Mouse (Mus musculus): ENCODE measurements around the gene Olfr140. TPM values are rescaled to one million over a fixed set of nuclear protein-coding genes. Genes with fewer than 3 reads are reported as not detected.

The Olfr140 gene
- total RNA-seq (2021), result not detected

GRCm38 (mm10) chr2:90063494-90063893, at the start of gene Olfr140:
TSS of gene Olfr140 (minus strand) at chr2:90063594.
- DNase-seq, result no peak

- no peak for DNase-seq
These were observed 6.7 kb upstream of the Olfr140 start for GRCm38 (mm10) chr2:90070065-90070464.

- no peak for DNase-seq
These were observed 28.4 kb downstream of the Olfr140 start, which contains the start of gene Olfr1265 for GRCm38 (mm10) chr2:90035037-90035436. TSS of gene Olfr1265 (plus strand) at chr2:90035337.

DNA sequence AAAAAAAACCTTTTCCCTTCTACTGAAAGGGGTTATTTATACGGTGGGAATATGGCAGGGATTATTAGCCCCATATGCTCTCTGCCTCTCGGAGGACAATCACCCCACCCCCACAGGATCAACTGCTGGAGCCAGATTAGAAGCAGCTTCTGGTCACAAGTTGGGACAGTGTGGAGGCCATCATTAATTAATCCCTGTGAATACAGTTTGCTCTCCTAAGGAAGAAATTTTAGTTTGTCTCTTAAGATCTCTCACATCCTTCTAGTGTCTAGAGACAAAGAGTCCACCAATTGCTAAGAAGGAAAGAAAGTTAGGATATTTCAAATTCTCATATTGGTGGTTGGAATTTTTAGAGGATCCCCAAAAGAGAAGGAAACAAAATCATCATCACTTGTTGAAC, 37.9 kb downstream of the Olfr140 start, which contains the start of gene Olfr1264:
Gene Olfr1264 (minus strand): TSS at position 101 of the 400 bp plus-strand sequence.
- no peak for DNase-seq

DNA sequence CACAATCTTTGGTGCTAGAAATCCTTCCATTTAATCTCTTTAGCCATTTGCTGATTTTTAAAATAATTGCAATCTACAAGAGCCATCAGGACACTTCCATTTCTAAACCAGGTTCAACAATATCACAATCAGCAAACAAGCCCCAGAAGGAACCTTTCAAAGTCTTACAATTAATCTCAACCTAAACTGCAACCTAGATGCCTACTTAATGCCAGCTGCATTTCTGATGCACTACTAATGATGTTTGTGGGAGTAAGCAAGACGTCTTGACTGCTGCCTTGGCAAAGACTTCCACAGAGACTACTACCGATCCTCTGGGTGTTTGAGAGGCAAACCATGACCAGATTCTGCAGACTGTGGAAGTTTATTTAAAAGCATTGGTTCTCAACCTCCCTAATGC, 51.6 kb downstream of the Olfr140 start, which contains the start of gene Olfr1263:
Gene Olfr1263 (plus strand): TSS at position 301 of the 400 bp plus-strand sequence.
- DNase-seq, result no peak

- DNase-seq, result no peak
These were observed 63.5 kb downstream of the Olfr140 start, which contains the start of gene Olfr1262 for GRCm38 (mm10) chr2:89999845-90000244. TSS of gene Olfr1262 (plus strand) at chr2:90000145.

Other genes starting within 250 kb of the Olfr140 start
- not detected for gene Olfr1256, start 222.0 kb downstream of the Olfr140 start, total RNA-seq (2021)
- not detected for gene Olfr48, start 215.4 kb downstream of the Olfr140 start, total RNA-seq (2021)
- gene Olfr1257, start 185.2 kb downstream of the Olfr140 start, total RNA-seq (2021), result not detected
- gene Olfr1258, start 136.3 kb downstream of the Olfr140 start, total RNA-seq (2021), result not detected
- not detected for gene Olfr1259, start 114.9 kb downstream of the Olfr140 start, total RNA-seq (2021)
- gene Olfr1260, start 89.3 kb downstream of the Olfr140 start, total RNA-seq (2021), result not detected
- not detected for gene Olfr1261, start 72.4 kb downstream of the Olfr140 start, total RNA-seq (2021)
- not detected for gene Olfr1262, start 63.4 kb downstream of the Olfr140 start, total RNA-seq (2021)
- gene Olfr1263, start 51.5 kb downstream of the Olfr140 start, total RNA-seq (2021), result not detected
- gene Olfr1264, start 38.0 kb downstream of the Olfr140 start, total RNA-seq (2021), result not detected
- gene Olfr1265, start 28.3 kb downstream of the Olfr140 start, total RNA-seq (2021), result not detected
- not detected for gene Olfr1269, start 57.8 kb upstream of the Olfr140 start, total RNA-seq (2021)
- not detected for gene Olfr32, start 78.7 kb upstream of the Olfr140 start, total RNA-seq (2021)
- gene Olfr1270, start 89.5 kb upstream of the Olfr140 start, total RNA-seq (2021), result not detected
- gene Olfr1506, start 160.9 kb upstream of the Olfr140 start, total RNA-seq (2021), result not detected
- gene Olfr142, start 194.0 kb upstream of the Olfr140 start, total RNA-seq (2021), result not detected
- not detected for gene Olfr1271, start 207.4 kb upstream of the Olfr140 start, total RNA-seq (2021)
- gene Olfr1272, start 229.2 kb upstream of the Olfr140 start, total RNA-seq (2021), result not detected